Mouse (Mus musculus) liver, adult 2 months (tissue): ENCODE results near the gene Ralgapa1. TPM values are rescaled to one million over a fixed set of nuclear protein-coding genes. Genes with fewer than 3 reads are reported as not detected.
"Not testable (repeated sequence)": the region's sequence is repeated elsewhere in the genome, so short reads cannot be mapped to it uniquely, and the experiment has no call there.

Source experiments
- DNase-seq: peaks from one replicate; pipeline ENCODE4 v3.0.0-alpha.2; 2011; ENCODE audit warnings: low read depth, low spot score; ENCODE audit errors: extremely low read depth
- H3K27ac ChIP-seq: fragments of 200-500 bp; replicated peaks from 2 replicates; pipeline ENCODE4 v1.5.1; 2012; ENCODE audit warnings: low read depth, mild to moderate bottlenecking, control low read depth, inconsistent platforms, low read length; ENCODE audit not compliant: insufficient read depth
- H3K27me3 ChIP-seq: fragments of 200-500 bp; 2 replicates; pipeline ENCODE4 v1.6.1; 2012; ENCODE audit warnings: mild to moderate bottlenecking, moderate library complexity, low read length, inconsistent platforms; ENCODE audit not compliant: control insufficient read depth, insufficient read depth
- H3K36me3 ChIP-seq: fragments of 200-500 bp; 2 replicates; pipeline ENCODE4 v1.6.1; 2012; ENCODE audit warnings: low read length, inconsistent platforms; ENCODE audit not compliant: control insufficient read depth, insufficient read depth
- H3K4me1 ChIP-seq: fragments of 200-500 bp; 2 replicates; pipeline ENCODE4 v1.6.1; 2011; ENCODE audit warnings: low read length; ENCODE audit not compliant: control insufficient read depth, insufficient read depth
- H3K4me3 ChIP-seq: fragments of 200-500 bp; 2 replicates; pipeline ENCODE4 v1.5.1; 2011; ENCODE audit warnings: low read depth, mild to moderate bottlenecking, control low read depth, low read length, moderate library complexity; ENCODE audit not compliant: insufficient read depth
- H3K79me2 ChIP-seq: fragments of 200-500 bp; 2 replicates; pipeline ENCODE4 v1.6.1; 2012; ENCODE audit warnings: inconsistent platforms, mild to moderate bottlenecking, low read length, moderate library complexity; ENCODE audit not compliant: control insufficient read depth, insufficient read depth
- H3K9ac ChIP-seq: fragments of 200-500 bp; 2 replicates; pipeline ENCODE4 v1.6.1; 2012; ENCODE audit warnings: low read depth, mild to moderate bottlenecking, control low read depth, inconsistent platforms, low read length
- CTCF ChIP-seq: fragments of 200-500 bp; IDR thresholded peaks from 2 replicates; pipeline ENCODE4 v1.5.1; 2011; ENCODE audit warnings: low read depth, low read length, control low read depth
- POLR2A ChIP-seq: fragments of 200-500 bp; IDR thresholded peaks from 2 replicates; pipeline ENCODE4 v1.6.1; 2011; ENCODE audit warnings: low read length, control low read depth; ENCODE audit not compliant: insufficient read depth; ENCODE audit errors: extremely low read depth
- WGBS: fragments of 180-500 bp; shearing (Covaris S2); methylation state at CpG from one replicate; pipeline ENCODE4 v1.1.7; 2018; 5-methylcytosine and 5-hydroxymethylcytosine counted together
- polyA plus RNA-seq: library from polyadenylated mRNA; depleted of rRNA; stranded (reverse); fragments of >200 nt; gene quantifications from 2 replicates; pipeline ENCODE4 v1.2.3, GENCODE M21; 2012
- total RNA-seq: library from RNA; depleted of rRNA; stranded (reverse); fragments of >200 nt; gene quantifications from 2 replicates; pipeline ENCODE4 v1.2.3, GENCODE M21; 2014

Gene Ralgapa1
- total and polyA plus RNA-seq, 2 experiments = 3.3 to 14.4 TPM

DNA sequence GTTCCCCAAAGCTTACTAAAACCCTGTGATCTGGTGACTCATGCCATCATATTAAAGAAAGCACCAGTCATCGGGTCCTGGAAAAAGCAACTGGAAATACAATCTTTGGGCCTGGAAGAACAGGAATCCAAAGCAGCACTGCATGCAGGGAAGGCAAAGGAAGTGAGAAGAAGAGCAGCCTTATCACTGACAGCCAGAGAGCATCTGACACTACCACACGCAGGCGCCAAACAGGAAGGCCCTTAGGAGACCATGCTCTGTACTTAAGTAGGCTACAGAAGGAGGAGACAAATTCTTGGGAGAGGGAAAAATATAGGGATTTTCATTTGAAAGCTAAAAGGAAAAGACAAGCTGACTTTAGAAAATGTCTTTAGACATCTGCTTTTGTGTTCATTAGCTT is 216.6 kb downstream of the Ralgapa1 start:
- Histone ChIP-seq H3K36me3 (peaks cover 2% of the 10 kb centered on the region; the same call in 1 of the 2 replicates), H3K79me2 (no peaks in the 10 kb centered on the region), H3K27ac (no peak overlapping the region), H3K9ac (no peak overlapping the region), H3K4me3 (no peak overlapping the region), H3K4me1 (no peaks in the 10 kb centered on the region), H3K27me3 (peaks cover 12% of the 10 kb centered on the region)
- no peak for TF ChIP-seq CTCF
- TF ChIP-seq POLR2A = no peak
- WGBS = 76% methylated on average over 3 of the region's 3 CpGs
- no peak for DNase-seq

DNA sequence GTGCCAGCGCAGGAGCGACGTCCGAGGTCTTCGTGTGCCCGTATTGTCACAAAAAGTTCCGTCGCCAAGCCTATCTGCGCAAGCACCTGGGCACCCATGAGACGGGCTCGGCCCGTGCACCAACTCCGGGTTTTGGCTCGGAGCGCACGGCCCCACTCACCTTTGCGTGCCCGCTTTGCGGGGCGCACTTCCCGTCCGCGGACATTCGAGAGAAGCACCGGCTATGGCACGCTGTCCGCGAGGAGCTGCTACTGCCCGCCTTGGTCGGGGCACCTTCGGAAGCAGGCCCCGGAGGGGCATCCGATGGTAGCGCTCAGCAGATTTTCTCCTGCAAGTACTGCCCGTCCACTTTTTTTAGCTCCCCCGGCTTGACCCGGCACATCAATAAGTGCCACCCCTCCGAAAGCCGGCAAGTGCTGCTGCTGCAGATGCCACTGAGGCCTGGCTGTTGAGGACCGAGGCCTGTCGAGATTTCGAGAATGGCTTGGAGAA is 220.4 kb downstream of the Ralgapa1 start:
- no peaks in the 10 kb centered on the region for H3K4me1 ChIP-seq
- no peaks in the 10 kb centered on the region for H3K79me2 ChIP-seq
- no peak overlapping the region for H3K27ac ChIP-seq
- no peak overlapping the region for H3K9ac ChIP-seq
- peaks cover 18% of the 10 kb centered on the region for H3K27me3 ChIP-seq
- DNase-seq = no peak
- peaks cover 2% of the 10 kb centered on the region; the same call in 1 of the 2 replicates for H3K36me3 ChIP-seq
- 13% methylated on average over 42 of the region's 42 CpGs for WGBS
- no peak for TF ChIP-seq POLR2A
- TF ChIP-seq CTCF = no peak
- H3K4me3 ChIP-seq = no peak overlapping the region

DNA sequence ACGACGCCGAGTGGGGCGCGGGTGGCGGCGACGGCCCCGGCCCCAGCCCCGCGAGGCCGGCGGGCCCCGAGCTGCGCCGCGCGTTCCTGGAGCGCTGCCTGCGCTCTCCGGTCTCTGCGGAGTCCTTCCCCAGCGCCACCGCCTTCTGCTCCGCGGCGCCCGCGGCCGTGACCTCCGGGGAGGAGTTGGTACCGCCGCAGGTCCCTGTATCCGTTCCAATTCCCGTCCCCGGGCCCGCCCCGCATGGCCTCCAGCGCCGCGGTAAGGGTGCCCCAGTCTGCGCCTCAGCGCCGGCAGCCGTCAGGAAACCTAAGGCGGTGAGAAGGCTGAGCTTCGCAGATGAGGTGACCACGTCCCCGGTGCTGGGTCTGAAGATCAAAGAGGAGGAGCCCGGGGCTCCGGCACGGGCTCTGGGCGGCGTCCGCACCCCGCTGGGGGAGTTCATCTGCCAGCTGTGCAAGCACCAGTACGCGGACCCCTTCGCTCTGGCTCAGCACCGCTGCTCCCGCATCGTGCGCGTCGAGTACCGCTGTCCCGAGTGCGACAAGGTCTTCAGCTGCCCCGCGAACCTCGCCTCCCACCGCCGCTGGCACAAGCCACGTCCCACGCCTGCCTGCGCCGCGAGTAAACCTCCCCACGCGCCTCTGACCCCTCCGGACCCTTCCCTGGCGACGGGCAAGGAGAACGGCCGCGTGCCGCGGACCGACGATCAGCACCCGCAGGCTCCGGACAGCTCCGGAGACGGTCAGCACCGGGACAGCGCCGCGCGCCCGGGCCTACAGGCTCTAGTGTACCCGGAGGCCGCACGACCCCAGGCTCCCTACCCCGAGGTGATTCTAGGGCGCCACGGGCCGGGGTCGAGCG is 221.1 kb downstream of the Ralgapa1 start:
- Histone ChIP-seq H3K4me3 (no peak overlapping the region), H3K27me3 (peaks cover 18% of the 10 kb centered on the region), H3K27ac (no peak overlapping the region), H3K36me3 (peaks cover 2% of the 10 kb centered on the region; the same call in 1 of the 2 replicates), H3K9ac (no peak overlapping the region), H3K79me2 (no peaks in the 10 kb centered on the region), H3K4me1 (no peaks in the 10 kb centered on the region)
- 2% methylated on average over 109 of the region's 109 CpGs for WGBS
- TF ChIP-seq POLR2A (no peak), CTCF (no peak)
- no peak for DNase-seq

DNA sequence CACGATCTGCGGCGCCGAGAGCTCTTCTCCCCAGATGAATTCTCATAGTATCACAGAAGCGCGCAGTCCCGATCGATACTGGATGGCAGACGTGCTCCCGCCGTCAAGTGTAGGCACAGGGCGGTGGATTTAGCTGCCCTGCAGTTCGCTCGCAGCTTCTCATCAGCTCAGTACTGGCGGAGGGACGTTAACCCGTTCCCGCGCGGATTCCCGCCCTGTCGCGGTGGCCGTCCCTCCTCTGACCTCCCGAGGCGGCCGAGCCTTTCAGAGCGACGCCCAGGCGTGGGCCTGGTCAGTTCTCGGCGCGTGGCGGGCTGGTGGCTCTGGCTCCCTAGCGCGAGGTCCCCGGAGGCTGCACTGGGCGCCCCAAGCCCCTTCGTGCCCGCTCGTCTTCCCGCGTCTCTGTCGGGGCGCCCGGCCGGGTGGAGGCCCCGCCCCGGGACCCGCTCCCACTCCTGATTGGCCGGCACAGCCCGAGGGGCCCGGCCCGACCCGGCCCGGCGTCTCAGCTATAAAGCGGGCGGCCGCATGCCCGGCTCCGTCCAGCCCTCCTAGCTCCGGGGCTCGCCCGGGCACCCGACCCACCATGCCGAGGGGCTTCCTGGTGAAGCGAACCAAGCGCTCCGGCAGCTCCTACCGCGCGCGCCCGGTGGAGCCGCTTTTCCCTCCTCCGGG is 221.9 kb downstream of the Ralgapa1 start, which contains the start of gene Insm2:
Gene Insm2 (plus strand): TSS at position 541 of the 675 bp plus-strand sequence.
- under 1% methylated on average over 77 of the region's 77 CpGs for WGBS
- peaks cover 2% of the 10 kb centered on the region; the same call in 1 of the 2 replicates for H3K36me3 ChIP-seq
- no peak within 1 kb of the TSS for H3K4me3 ChIP-seq
- DNase-seq = no peak
- no peak within 1 kb of the TSS for H3K9ac ChIP-seq
- H3K27ac ChIP-seq = no peak within 1 kb of the TSS
- H3K79me2 ChIP-seq = no peaks in the 10 kb centered on the region
- TF ChIP-seq POLR2A = no peak
- no peaks in the 10 kb centered on the region for H3K4me1 ChIP-seq
- H3K27me3 ChIP-seq = peaks cover 18% of the 10 kb centered on the region

DNA sequence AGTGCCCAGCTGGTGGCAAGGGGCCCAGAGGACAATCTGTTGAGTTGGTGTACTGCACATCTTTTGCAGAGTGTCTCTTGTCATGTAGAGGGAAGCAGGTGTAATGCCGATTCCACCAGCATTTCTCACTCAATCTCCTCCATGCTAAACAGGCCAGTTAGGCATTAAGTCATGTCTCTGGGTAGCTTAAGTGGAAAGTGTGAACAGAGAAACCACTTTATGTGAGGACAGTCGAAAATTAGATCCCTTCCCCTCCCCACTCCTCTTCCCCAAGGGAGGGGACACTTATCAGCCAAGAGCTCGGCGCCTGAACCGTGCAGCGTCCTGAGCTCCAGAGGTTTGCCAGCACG is 222.5 kb downstream of the Ralgapa1 start:
- no peak overlapping the region for H3K4me3 ChIP-seq
- peaks cover 18% of the 10 kb centered on the region for H3K27me3 ChIP-seq
- no peak overlapping the region for H3K27ac ChIP-seq
- WGBS = 8% methylated on average over 7 of the region's 7 CpGs
- H3K4me1 ChIP-seq = no peaks in the 10 kb centered on the region
- no peak for DNase-seq
- H3K9ac ChIP-seq = no peak overlapping the region
- H3K79me2 ChIP-seq = no peaks in the 10 kb centered on the region
- no peaks in the 10 kb centered on the region; the same call in 1 of the 2 replicates for H3K36me3 ChIP-seq
- TF ChIP-seq CTCF (no peak), POLR2A (no peak)

DNA sequence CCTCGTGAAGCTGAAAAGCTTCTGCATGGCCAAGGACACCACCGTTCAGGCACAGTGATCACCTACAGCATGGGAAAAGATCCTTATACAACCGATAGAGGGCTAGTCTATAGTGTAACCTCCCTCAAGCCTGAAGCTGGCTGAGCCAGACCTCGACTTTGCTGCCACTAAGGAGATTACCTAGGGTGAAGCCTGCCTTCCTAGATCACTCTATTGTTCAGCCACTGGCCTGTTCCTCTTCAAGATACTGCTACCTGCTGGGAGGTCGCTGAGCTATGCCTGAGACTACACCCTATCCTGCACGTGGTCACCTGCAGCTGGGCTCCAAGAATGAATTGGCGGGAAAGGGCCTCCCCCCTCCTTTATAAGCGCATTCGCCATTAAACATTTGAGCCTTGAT is 234.0 kb downstream of the Ralgapa1 start:
- not testable (repeated sequence) for H3K27me3 ChIP-seq, DNase-seq, H3K9ac ChIP-seq, H3K4me1 ChIP-seq, H3K36me3 ChIP-seq, H3K4me3 ChIP-seq, H3K27ac ChIP-seq, H3K79me2 ChIP-seq
- 52% methylated on average over 9 of the region's 9 CpGs for WGBS
